Mouse (Mus musculus): ENCODE measurements at regions not wholly inside any gene's neighbourhood (a gene's known extent, or its start where the extent isn't known, plus 50 kb on each side); places are given as distances from the start of the nearest gene placed in this dataset.

GRCm38 (mm10) chr6:116902371-116902770 is 185.7 kb upstream of the Tmem72 start:
- DNase-seq = no peak

DNA sequence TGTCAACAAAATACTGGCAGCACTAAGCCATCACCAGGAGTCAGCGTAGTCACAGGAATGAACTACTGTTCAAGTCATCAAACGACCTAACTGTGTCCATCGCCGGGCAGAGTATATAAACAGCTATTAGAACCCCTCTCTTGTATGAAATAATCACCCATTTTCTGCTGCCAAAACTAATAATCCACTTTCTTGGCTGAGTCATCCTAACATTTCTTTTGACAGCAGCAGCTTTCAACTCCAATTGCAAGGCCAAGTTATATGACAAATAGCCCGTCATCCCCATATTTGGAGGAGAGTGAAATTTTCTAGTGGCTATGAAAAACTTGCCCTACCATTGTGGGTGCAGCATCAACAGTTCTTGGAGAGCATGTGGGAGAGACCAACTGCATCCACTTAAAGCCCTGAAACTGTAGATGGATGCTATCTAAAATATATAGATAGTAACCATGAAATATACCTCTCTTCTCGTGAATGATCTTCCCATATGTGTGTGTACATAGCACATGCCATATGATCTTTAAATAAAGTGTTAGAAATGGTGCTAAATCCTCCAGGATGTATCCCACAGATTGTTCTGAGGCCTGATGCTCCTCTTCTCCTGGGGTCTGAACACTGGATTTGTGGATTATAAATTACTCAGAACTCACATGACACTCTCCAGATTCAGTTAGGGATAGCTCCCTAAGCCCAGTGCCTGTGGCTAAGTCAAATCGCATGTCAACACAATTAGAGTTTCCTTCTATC is 189.9 kb upstream of the Tmem72 start:
- DNase-seq = no peak

GRCm38 (mm10) chr6:116910607-116911006 is 193.9 kb upstream of the Tmem72 start:
- no peak for DNase-seq

- DNase-seq = no peak
Observed at GRCm38 (mm10) chr6:116912161-116912560, 195.4 kb upstream of the Tmem72 start.

GRCm38 (mm10) chr6:116914073-116914472 is 197.4 kb upstream of the Tmem72 start:
- no peak for DNase-seq

DNA sequence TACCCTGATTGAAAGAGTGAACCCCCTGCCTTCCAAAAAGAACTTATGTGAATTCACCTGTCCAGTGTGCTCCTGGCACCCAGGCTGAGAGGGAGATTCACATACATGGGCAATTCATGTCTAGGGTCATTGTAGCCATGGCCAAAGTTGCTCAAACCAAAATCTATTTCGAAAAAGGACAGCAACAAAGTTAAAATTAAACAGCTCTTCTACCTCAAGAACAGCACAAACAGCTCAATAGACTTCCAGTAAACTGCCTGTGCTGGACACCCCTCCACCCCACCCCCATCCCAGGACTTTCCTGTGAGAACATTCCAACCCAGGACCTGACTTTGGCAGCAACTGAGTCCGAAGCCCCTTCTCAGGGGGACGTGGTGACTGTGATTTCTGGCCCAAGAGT is 218.3 kb upstream of the Tmem72 start:
- DNase-seq = no peak

DNA sequence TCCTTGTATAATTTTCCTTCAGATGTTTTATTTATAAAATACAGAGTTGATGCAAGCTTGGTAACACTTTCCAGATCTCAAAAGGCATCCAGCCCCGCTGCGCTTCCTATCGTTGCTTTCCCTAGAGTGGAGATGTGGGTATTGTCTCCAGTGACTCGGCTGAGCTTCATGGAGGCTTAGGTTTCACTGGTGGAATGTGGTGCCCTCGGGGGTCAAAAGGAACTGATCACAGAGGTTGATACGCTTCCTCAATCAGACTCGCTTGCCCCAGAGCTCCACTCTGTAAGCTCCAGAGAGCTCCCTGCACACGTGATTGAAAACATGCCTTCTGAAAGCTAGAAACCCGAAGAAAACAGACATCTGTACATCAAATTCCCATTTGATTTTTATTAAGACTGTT is 224.9 kb upstream of the Tmem72 start:
- no peak for DNase-seq

DNA sequence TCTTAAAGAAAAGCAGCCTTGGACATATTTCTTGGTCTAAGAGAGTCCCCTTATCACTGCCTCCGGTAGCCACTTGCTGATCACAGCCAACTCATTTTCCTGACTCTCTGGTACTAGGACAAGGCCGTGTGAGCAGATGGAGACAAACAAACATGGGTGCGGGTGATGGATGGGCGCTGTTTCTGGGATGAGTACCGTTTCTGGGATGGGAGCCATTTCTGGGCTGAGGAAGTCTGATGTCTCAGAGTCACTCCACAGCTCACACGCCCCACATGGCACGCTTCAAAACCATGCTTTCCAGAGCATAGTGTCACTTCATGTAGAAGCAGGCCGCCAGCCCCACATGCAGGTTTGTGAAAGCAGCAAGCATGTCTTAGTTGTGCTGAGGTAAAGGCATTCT is 225.6 kb upstream of the Cxcl12 start:
- DNase-seq = no peak

DNA sequence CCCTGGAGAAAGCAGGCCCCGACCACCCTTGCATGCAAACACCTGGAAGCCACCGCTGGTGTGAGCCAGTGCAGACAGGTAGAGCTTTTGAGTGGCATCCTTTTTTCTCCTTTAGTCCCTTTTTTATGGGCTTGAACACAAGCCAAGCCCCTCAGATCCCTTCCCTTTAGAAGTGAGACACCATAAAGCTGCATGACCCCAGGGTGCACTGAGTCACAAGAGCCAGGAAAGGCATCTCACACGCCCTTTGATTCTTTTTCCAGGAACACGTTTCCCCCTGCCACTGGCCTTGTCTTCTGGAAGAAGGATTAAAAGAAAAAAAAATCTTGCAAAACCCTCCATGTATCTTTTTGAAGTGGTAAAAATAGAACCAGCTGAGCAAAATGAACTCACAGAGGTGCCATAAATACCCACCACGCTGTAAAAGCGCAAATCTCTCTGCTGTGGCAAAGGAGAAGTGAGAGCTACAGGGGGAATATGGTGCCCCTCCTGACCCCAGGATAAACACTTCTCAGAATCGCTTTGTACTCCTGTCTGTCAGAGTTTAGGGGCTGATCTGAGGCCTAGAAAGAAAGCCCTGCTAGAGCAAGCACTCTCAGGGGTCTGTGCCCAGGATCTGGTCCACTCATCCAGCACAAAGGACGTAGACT is 222.1 kb upstream of the Cxcl12 start:
- DNase-seq = no peak

GRCm38 (mm10) chr6:116959611-116960010 is 208.7 kb upstream of the Cxcl12 start:
- DNase-seq = no peak

DNA sequence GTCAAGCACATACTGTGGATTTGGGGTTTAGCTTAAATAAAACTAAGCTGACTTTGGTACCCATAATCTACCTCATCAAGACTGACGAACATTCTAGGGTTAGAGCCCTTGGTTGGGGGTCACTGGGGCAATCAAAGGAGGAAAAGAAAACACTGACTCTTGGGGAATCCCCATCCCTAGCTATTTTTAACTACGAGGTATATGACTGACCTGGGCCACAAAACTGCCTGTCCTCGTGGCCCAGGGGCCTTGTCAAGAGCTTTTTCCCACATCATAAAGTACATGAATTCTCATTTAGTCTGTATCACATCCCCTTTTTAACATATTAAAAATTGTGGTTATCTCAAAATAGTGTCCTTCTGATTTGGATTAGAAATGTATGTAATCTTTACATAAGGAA is 207.7 kb upstream of the Cxcl12 start:
- no peak for DNase-seq

GRCm38 (mm10) chr6:116966436-116966835 is 201.9 kb upstream of the Cxcl12 start:
- no peak for DNase-seq

- DNase-seq = no peak
Observed at GRCm38 (mm10) chr6:116969381-116969910, 198.9 kb upstream of the Cxcl12 start.

- DNase-seq = no peak
Observed at GRCm38 (mm10) chr6:116974841-116975240, 193.5 kb upstream of the Cxcl12 start.

DNA sequence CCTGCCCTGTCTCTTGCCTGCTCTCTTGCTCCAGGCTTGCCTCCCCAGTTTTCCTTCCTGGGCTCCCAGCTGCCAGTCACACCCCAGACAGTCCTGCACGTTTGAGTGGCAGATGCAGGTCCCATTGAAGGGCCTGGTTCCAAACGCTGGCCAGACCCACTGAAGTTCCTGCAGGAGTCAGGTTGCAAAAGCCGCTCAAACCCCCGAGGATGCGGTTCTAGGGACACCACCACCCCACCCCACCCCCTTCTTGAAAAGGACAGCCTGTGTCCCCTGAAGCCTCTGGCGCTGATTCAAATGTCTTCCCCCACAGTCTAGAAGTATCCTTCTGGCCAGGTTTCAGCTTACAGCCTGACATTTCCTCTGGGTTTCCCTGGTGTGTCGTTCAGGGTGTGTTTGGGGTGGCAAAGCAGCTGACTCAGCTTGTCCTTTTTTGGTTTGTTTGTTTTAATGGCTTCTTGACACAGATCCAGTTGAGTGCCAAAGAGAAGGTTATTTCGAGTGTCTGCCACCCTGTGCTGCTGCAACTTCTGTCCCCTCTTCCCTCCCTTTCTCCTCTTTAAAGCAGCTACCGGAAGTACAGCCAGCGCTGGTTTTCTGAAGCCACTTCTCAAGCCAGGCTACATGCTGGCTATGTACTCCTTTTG is 187.9 kb upstream of the Cxcl12 start:
- no peak for DNase-seq

DNA sequence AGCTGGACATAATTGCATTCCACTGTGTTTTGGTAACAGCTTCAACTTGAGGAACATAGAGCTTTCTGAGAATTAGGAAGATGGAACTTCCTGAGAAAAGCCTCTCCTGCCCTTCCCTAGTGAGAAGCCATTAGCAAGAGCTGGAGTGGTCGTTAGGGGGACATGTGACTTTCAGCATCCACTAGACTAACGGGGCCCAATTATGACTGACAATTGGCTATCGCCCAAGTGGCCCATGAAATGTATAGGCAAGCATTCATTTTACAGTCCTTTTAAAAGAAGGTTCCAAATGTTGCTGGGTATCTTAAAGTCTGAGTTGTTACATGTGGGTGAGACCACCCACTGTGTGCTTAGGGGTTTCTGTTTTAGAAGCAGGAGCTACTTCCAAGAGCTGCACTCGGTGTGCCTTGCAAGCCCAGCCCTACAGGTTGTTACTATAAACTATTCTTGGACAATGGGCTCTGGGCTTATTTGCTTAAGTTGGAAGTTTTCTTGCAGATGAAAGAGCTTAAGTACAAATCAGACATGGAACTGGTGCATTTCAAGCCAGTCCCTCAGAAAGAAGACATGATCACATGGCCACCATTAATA is 183.1 kb upstream of the Cxcl12 start:
- DNase-seq = no peak

GRCm38 (mm10) chr6:116986266-116987000 is 181.9 kb upstream of the Cxcl12 start:
- no peak for DNase-seq

GRCm38 (mm10) chr6:116987243-116987642 is 181.1 kb upstream of the Cxcl12 start:
- no peak for DNase-seq

DNA sequence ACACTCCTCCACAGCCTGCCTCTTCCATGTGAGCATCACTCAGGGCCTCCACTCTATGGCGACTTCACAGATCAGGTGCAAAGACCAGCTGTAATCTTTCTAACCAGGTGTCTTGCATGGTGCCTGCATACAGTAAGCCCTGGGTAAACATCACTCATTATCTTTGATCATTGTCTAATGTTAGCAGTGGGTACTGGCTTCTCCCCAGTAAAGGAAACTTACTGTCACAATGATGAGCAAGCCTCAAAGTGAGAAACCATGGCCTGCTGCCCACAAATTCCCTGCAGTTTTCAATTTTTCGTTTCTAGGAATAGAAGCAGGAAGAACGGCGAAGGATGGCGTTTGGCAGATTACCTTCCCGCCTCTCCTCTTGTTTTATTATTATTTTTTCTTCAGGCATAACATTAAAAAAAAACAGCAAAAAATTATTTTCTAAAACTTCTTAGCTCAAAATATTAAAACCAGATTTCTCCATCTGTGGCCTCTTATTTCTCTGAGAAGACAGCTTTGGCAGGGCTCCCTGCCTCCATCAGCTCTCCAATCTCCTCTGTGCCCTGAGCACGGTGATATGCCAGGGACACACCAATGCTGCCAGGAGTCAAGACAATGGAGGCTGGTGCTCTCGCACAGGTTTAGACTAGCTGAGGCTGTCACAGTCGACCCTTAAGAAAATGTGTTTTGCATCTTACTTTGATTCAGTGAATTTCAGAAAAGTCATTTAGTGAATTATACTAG is 169.2 kb upstream of the Cxcl12 start:
- no peak for DNase-seq

- DNase-seq = no peak
Observed at GRCm38 (mm10) chr6:116999940-117000339, 168.4 kb upstream of the Cxcl12 start.

- no peak for DNase-seq
Observed at GRCm38 (mm10) chr6:117000951-117001725, 167.2 kb upstream of the Cxcl12 start.
